Mouse (Mus musculus) CD4-positive, CD25-positive, alpha-beta regulatory T cell, adult 4 months (primary cell): Measurements from ENCODE around the gene Prpf19. TPM values are rescaled to one million over a fixed set of nuclear protein-coding genes. Genes with fewer than 3 reads are reported as not detected.
A peak's percentile ranks its signal among the peaks of the same experiment; 100 is the strongest.

Experiments
- ATAC-seq: one replicate; pipeline ENCODE4 v1.8.0; 2017
- polyA plus RNA-seq, 2 experiments: library from polyadenylated mRNA; unstranded; fragments of 100-300 nt; shearing (Covaris generic); gene quantifications; one replicate each; pipeline ENCODE4 v1.2.1; 2017

Gene Prpf19
- 10 to 100 TPM; 10.4 to 24.8 TPM for polyA plus RNA-seq

- peak; percentile 99 for ATAC-seq
Measured at GRCm38 (mm10) chr19:10895016-10895528, at the start of gene Prpf19. Gene Prpf19, plus strand, starts transcription at chr19:10895231.

- peak; percentile 23 for ATAC-seq
Measured at GRCm38 (mm10) chr19:10845454-10845853, 49.6 kb upstream of the Prpf19 start.

DNA sequence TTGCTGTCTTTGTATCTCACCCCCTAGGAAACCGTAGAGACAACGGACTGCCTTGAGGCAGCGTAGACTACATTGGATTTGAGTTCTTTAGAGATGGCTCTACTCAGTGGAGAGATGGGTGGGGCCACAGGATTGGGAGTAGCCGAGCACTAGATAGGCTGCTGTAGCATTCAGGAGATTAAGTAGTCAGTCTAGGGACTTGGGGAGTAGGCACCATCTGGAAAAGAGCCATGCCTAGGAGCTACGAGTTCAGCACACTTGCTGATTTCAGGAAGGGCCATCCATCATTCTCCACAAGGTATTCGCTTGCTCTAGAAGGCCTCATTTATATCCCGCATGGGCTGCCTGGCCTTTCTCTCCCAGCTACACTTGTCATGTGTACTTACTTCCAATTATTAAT, 48.9 kb upstream of the Prpf19 start:
- ATAC-seq, result no peak

DNA sequence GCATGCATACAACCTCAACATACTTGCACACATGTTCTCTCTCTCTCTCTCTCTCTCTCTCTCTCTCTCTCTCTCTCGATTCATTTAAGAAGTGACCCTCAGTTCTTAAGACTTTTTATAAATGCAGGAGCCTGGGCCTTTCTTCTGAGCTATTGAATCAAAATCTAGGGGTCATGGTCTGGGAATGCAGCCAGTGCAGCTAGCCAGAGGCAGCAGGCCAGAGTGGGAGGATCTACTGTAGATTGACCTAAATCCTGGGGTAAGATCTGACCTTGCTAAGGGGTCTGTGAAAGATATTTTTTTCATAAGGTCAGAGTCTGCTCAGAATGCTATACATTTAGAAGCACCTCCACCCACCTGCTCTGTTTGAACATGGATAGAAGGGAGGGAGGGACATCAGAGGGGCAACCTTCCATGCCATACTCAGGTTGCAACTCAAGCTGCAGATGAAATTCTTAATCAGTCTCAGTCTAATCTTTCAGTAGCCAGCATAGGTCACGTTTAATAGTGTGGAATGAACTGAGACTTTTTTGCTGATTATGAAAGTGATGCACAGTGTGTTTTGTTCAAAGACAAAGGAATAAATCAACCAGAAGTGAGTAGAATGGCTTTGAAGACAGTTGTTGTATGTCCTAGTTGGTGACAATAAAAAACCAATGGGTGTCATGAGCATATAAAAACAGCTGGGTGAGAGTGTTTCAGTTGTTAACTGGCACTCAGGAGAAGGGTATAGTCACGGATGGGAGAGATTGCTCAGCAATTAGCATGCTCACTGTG, 47.5 kb upstream of the Prpf19 start:
- no peak for ATAC-seq

DNA sequence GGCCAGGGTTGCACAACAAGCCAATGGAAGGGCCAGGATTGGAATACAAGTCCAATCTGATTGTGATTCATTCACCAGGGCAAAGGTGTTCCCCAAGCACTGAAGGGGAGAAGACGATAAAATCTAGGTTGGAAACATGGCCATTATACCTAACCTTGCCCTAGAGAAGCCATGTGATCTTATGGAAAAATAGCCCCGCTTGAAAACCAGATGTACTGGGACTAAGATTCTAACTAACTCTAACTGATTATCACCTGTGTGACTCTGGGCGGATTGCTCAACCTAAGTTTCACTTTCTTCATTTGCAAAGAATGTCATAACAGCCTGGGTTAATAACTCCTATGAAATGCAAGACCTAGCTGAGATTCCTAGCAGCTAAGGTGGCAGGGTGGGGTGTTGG, 39.6 kb upstream of the Prpf19 start:
- no peak for ATAC-seq

DNA sequence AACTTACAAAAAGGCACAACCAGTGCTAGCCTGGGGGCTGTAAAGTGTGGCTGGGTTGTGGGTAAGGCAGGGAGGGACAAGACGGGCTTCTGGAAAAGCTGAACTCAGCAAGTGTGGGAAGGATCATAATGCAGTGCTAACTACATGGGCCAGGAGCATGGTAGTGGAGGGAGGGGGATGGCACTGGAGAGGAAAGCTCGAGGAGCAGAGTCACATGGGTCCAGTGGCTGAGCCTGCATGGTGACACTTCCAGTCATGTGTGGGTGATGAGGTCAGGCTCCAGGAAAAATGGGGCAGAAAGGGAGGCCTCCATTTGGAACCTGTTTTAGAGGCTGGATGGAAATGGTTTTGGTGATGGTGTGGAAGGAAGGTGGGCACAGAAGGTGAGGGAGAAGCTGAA, 38.5 kb upstream of the Prpf19 start:
- ATAC-seq, result no peak

DNA sequence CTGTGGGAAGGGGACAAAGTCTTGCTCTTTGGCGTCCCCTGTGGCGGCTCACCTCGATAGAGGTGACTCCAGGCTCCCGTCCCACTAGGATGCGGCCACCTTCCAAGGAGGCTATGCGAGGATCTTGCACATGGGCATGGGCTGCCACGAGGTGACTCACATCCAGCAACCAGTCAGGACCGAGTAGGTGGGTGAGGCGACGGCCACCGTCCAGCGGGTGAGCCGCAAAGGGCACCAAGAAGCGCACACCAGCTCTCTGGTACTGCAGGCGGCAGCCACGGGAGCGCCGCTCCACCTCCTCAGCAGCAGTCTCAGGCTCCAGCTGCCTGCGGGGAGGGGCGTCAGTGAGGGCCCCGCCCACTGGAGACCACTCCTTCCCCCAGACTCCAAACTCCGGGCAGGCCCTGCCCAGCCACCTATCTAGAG, 34.9 kb upstream of the Prpf19 start:
- no peak for ATAC-seq

- no peak for ATAC-seq
Measured at GRCm38 (mm10) chr19:10866351-10866750, 28.7 kb upstream of the Prpf19 start.

DNA sequence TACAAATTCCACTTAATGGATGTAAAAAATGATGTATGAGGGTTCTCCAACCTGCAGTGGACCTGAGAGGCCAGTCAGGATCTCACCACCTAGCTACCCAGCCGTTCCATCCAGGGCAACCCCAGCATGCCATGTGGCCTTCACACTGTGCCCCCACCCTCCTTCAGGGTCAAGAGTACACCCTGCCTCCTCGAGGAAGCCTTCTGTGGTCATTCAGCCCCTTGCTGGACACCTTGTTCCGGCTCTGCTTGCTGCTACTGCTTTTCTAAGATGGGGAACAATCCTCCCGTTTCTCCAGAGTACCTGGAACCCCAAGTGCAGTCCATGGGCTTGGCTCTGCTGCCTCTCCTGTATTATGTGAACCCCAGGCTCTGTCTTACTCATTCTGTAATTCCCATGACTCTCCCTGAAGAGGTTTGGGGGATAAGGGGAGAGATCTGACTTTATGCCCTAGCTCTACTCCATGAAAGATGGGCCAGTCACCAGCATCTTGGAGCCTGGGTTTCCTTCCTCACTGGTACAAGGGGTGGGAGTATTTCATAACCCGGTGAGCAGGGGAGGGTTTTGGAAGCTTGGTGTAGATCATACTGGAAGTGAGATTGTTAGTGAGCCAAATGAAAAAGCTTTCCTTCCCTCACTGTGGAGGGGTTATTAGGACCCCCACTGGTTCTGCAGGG, 26.9 kb upstream of the Prpf19 start:
- no peak for ATAC-seq

GRCm38 (mm10) chr19:10868623-10869141, 26.3 kb upstream of the Prpf19 start:
- ATAC-seq, result no peak

- ATAC-seq, result no peak
Measured at GRCm38 (mm10) chr19:10869241-10869885, 25.7 kb upstream of the Prpf19 start.

- no peak for ATAC-seq
Measured at GRCm38 (mm10) chr19:10869886-10870527, 25.0 kb upstream of the Prpf19 start, which contains the start of gene Tmem132a. Gene Tmem132a, minus strand, starts transcription at chr19:10869940.

- no peak for ATAC-seq
Measured at GRCm38 (mm10) chr19:10870676-10871075, 24.4 kb upstream of the Prpf19 start.

DNA sequence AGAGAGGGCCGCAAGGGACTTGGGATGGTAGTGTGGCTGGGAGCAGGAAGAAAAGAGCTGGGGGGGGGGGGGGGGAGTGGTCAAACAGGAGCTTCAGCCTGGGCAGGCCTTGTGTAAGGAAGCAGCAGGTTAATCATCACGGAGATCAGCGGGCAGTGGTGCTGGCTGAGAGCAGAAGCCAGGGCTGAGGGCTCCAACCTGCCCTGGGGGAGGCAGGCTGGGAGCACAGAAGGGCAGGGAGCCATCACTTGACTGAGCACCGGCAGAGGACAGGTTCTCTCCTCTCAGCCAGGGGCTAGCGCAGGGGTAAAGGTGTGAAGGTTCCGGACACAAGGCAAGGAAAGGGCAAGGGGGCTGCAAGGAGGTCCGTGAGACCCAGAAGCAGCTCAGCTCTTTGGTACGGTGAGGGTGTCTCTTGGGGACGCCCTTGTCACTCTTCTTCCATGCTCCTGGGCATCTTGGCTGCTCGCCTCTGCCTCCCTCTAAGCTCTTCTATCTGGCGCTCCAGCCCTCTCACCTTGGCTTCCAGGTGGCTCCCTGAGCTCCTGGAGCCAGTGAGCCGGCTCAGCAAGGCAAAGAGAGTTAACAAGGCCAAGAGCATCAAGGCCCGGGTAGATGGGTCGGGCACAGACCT, 23.6 kb upstream of the Prpf19 start:
- no peak for ATAC-seq

DNA sequence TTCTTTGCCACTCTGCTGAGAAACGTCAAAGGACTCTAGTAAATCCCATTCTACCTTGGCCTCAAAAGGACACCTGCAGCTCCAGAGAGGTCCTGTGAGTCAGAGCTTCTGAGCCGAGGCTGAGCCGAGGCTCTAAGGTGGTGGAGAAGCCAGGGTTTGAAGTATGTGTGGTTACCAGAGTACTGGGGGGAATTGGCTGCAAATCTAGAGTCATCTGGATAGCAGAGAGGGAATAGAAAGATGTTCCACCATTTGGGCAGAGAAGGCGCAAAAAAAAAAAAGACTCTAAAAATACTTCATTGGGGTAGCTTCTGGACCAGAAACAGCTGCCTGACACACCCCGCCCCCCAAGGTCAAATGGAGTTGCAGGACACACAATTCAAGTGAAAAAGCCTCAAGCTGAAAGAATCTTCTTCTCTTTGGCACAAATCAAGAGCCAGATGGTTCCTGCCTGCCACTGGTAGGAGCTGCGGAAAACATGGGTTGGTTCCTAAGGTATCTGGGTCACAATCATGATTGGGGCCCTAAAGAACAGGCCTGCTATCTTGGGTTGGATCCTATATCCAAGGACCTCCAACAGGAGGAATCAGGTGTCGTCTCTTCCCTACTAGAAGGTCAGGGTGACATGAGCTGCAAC, 16.7 kb upstream of the Prpf19 start:
- no peak for ATAC-seq

- ATAC-seq, result peak; percentile 77
Measured at GRCm38 (mm10) chr19:10880085-10880974, 14.7 kb upstream of the Prpf19 start.

GRCm38 (mm10) chr19:10880975-10881425, 14.0 kb upstream of the Prpf19 start:
- ATAC-seq, result no peak

- peak; percentile 78 for ATAC-seq
Measured at GRCm38 (mm10) chr19:10881426-10882154, 13.4 kb upstream of the Prpf19 start, which contains the start of gene Tmem109. Gene Tmem109, minus strand, starts transcription at chr19:10882001.

GRCm38 (mm10) chr19:10892201-10892600, 2.8 kb upstream of the Prpf19 start:
- ATAC-seq, result no peak
